Mouse (Mus musculus) lung, postnatal 0 days (tissue): ENCODE measurements around the gene Fras1. TPM values are rescaled to one million over a fixed set of nuclear protein-coding genes. Genes with fewer than 3 reads are reported as not detected.

Source experiments
- ATAC-seq: fragments of 200-750 bp; cut with Nextera tagmentation; 2 replicates; pipeline ENCODE4 v1.8.0; 2017; ENCODE audit warnings: moderate library complexity
- DNase-seq: peaks from one replicate; pipeline ENCODE4 v3.0.0-alpha.2; 2016; ENCODE audit warnings: low spot score
- H3K27ac ChIP-seq: fragments of 300-500 bp; sonication (generic); 2 replicates; pipeline ENCODE4 v1.5.1; 2014; ENCODE audit warnings: antibody characterized with exemption, mild to moderate bottlenecking, low read length, mixed read lengths
- H3K27me3 ChIP-seq: fragments of 300-500 bp; sonication (generic); replicated peaks from 2 replicates; pipeline ENCODE4 v1.6.1; 2014; ENCODE audit warnings: low read length, mixed read lengths; ENCODE audit not compliant: insufficient read depth
- H3K36me3 ChIP-seq: fragments of 300-500 bp; sonication (generic); 2 replicates; pipeline ENCODE4 v1.6.1; 2014; ENCODE audit warnings: low read length, mixed read lengths; ENCODE audit not compliant: insufficient read depth
- H3K4me1 ChIP-seq: fragments of 300-500 bp; sonication (generic); 2 replicates; pipeline ENCODE4 v1.6.1; 2014; ENCODE audit warnings: antibody characterized with exemption, low read depth, low read length, mixed read lengths; ENCODE audit not compliant: insufficient read depth
- H3K4me2 ChIP-seq: fragments of 300-500 bp; sonication (generic); replicated peaks from 2 replicates; pipeline ENCODE4 v1.6.1; 2014; ENCODE audit warnings: low read depth, mild to moderate bottlenecking, low read length, moderate library complexity, mixed read lengths
- H3K4me3 ChIP-seq: fragments of 300-500 bp; sonication (generic); 2 replicates; pipeline ENCODE4 v1.5.1; 2014; ENCODE audit warnings: low read depth, low read length
- H3K9ac ChIP-seq: fragments of 300-500 bp; sonication (generic); replicated peaks from 2 replicates; pipeline ENCODE4 v1.6.1; 2014; ENCODE audit warnings: low read depth, mild to moderate bottlenecking
- H3K9me3 ChIP-seq: fragments of 300-500 bp; sonication (generic); 2 replicates; pipeline ENCODE4 v1.6.1; 2016; ENCODE audit warnings: low read length, mixed read lengths
- CTCF ChIP-seq: IDR thresholded peaks from 2 replicates; pipeline ENCODE4 v1.5.1; 2016; ENCODE audit warnings: antibody characterized with exemption, mild to moderate bottlenecking
- EP300 ChIP-seq: IDR thresholded peaks from 2 replicates; pipeline ENCODE4 v1.6.1; 2016; ENCODE audit warnings: antibody characterized with exemption, mild to moderate bottlenecking, control low read depth
- WGBS: fragments of 180-500 bp; shearing (Covaris S2); extraction: QIAGEN DNeasy Blood & Tissue Kit; methylation state at CpG from one replicate; pipeline ENCODE4 v1.1.7; 2014; 5-methylcytosine and 5-hydroxymethylcytosine counted together
- polyA plus RNA-seq: library from polyadenylated mRNA; unstranded; fragments of >200 nt; fragmentation: Nextera tagmentation; extraction: Ambion mirVana; gene quantifications from 2 replicates; pipeline ENCODE4 v1.2.1, GENCODE M21; 2015

The Fras1 gene
- polyA plus RNA-seq, 1 experiment from 2014 or later: 8.0 TPM

GRCm38 (mm10) chr5:96515860-96516311 lies 142.1 kb downstream of the Fras1 start:
- ATAC-seq (no peak), DNase-seq (no peak)
- no peak overlapping the region for H3K27ac ChIP-seq
- H3K36me3 ChIP-seq: no peaks in the 10 kb centered on the region
- no peaks in the 10 kb centered on the region for H3K27me3 ChIP-seq
- H3K9me3 ChIP-seq: no peaks in the 10 kb centered on the region
- no peak for TF ChIP-seq EP300
- no peak for TF ChIP-seq CTCF
- H3K4me3 ChIP-seq: no peak overlapping the region
- H3K4me1 ChIP-seq: no peaks in the 10 kb centered on the region
- no peak overlapping the region for H3K4me2 ChIP-seq
- WGBS: 92% methylated on average over 3 of the region's 3 CpGs
- no peak overlapping the region for H3K9ac ChIP-seq

GRCm38 (mm10) chr5:96516329-96516728 lies 142.6 kb downstream of the Fras1 start:
- H3K27me3 ChIP-seq: no peaks in the 10 kb centered on the region
- WGBS: 81% methylated on average over 6 of the region's 6 CpGs
- no peak overlapping the region for H3K9ac ChIP-seq
- ATAC-seq (no peak), DNase-seq (no peak)
- no peaks in the 10 kb centered on the region for H3K4me1 ChIP-seq
- H3K36me3 ChIP-seq: no peaks in the 10 kb centered on the region
- no peak overlapping the region for H3K27ac ChIP-seq
- H3K4me2 ChIP-seq: no peak overlapping the region
- H3K9me3 ChIP-seq: no peaks in the 10 kb centered on the region
- no peak overlapping the region for H3K4me3 ChIP-seq
- no peak for TF ChIP-seq EP300
- TF ChIP-seq CTCF: no peak

GRCm38 (mm10) chr5:96521541-96521940 lies 147.8 kb downstream of the Fras1 start:
- ATAC-seq (no peak), DNase-seq (no peak)
- no peaks in the 10 kb centered on the region for H3K36me3 ChIP-seq
- H3K27ac ChIP-seq: no peak overlapping the region
- H3K9ac ChIP-seq: no peak overlapping the region
- TF ChIP-seq CTCF (no peak), EP300 (no peak)
- no peaks in the 10 kb centered on the region for H3K27me3 ChIP-seq
- no peaks in the 10 kb centered on the region for H3K9me3 ChIP-seq
- H3K4me3 ChIP-seq: no peak overlapping the region
- H3K4me2 ChIP-seq: 0 out of 2 replicates have a peak overlapping the region, but pooled peaks have one; percentile 8
- H3K4me1 ChIP-seq: no peaks in the 10 kb centered on the region
- WGBS: 60% methylated on average over 9 of the region's 9 CpGs

- no peaks in the 10 kb centered on the region for H3K4me1 ChIP-seq
- H3K9me3 ChIP-seq: no peaks in the 10 kb centered on the region
- H3K4me3 ChIP-seq: no peak overlapping the region
- ATAC-seq: no peak
- H3K27ac ChIP-seq: no peak overlapping the region
- H3K27me3 ChIP-seq: no peaks in the 10 kb centered on the region
- H3K4me2 ChIP-seq: no peak overlapping the region
- WGBS: 65% methylated on average over 5 of the region's 5 CpGs
- no peaks in the 10 kb centered on the region for H3K36me3 ChIP-seq
- H3K9ac ChIP-seq: no peak overlapping the region
- no peak for TF ChIP-seq EP300
- TF ChIP-seq CTCF: no peak
- no peak for DNase-seq
Measured at GRCm38 (mm10) chr5:96522909-96523409, 149.2 kb downstream of the Fras1 start.

GRCm38 (mm10) chr5:96528296-96528695 lies 154.5 kb downstream of the Fras1 start:
- Histone ChIP-seq H3K36me3 (no peaks in the 10 kb centered on the region), H3K4me2 (no peak overlapping the region), H3K4me3 (no peak overlapping the region), H3K27me3 (no peaks in the 10 kb centered on the region), H3K27ac (no peak overlapping the region), H3K9ac (no peak overlapping the region), H3K9me3 (no peaks in the 10 kb centered on the region), H3K4me1 (no peaks in the 10 kb centered on the region)
- no peak for ATAC-seq
- no peak for TF ChIP-seq CTCF
- WGBS: 80% methylated on average over 7 of the region's 7 CpGs
- no peak for DNase-seq

- no peak for TF ChIP-seq EP300
- no peak for TF ChIP-seq CTCF
- no peak overlapping the region for H3K27ac ChIP-seq
- ATAC-seq: peak; percentile 53
- H3K4me1 ChIP-seq: no peaks in the 10 kb centered on the region
- WGBS: 59% methylated on average over 3 of the region's 3 CpGs
- H3K9ac ChIP-seq: no peak overlapping the region
- no peak overlapping the region for H3K4me3 ChIP-seq
- no peaks in the 10 kb centered on the region for H3K27me3 ChIP-seq
- peak; percentile 22 for DNase-seq
- no peaks in the 10 kb centered on the region for H3K9me3 ChIP-seq
- H3K36me3 ChIP-seq: no peaks in the 10 kb centered on the region
- no peak overlapping the region for H3K4me2 ChIP-seq
Measured at GRCm38 (mm10) chr5:96530516-96530915, 156.8 kb downstream of the Fras1 start.

- Histone ChIP-seq H3K27ac (no peak overlapping the region), H3K27me3 (no peaks in the 10 kb centered on the region), H3K4me3 (no peak overlapping the region), H3K36me3 (no peaks in the 10 kb centered on the region), H3K4me1 (no peaks in the 10 kb centered on the region), H3K9me3 (no peaks in the 10 kb centered on the region), H3K9ac (no peak overlapping the region), H3K4me2 (no peak overlapping the region)
- no peak for DNase-seq
- no peak for ATAC-seq
- no peak for TF ChIP-seq CTCF
- TF ChIP-seq EP300: no peak
Measured at GRCm38 (mm10) chr5:96531962-96532361, 158.2 kb downstream of the Fras1 start.
